Mouse (Mus musculus): Measurements from ENCODE around the gene Eif4ebp2. TPM values are rescaled to one million over a fixed set of nuclear protein-coding genes. Genes with fewer than 3 reads are reported as not detected.
"Not testable (repeated sequence)": the region's sequence is repeated elsewhere in the genome, so short reads cannot be mapped to it uniquely, and the experiment has no call there.

The Eif4ebp2 gene
- polyA plus RNA-seq, 2 experiments from 2014 or later = 21.7 to 34.5 TPM

- ATAC-seq = no peak
Observed at GRCm38 (mm10) chr10:61457182-61457581, 4.7 kb upstream of the Eif4ebp2 start.

- ATAC-seq = not testable (repeated sequence)
Observed at GRCm38 (mm10) chr10:61453171-61453570, 710 bp upstream of the Eif4ebp2 start.

- peak; percentile 9 for ATAC-seq
Observed at GRCm38 (mm10) chr10:61451931-61452617, 387 bp downstream of the Eif4ebp2 start.

GRCm38 (mm10) chr10:61451463-61451930 lies 964 bp downstream of the Eif4ebp2 start:
- ATAC-seq = peak; percentile 74

- ATAC-seq = no peak
Observed at GRCm38 (mm10) chr10:61448834-61449233, 3.6 kb downstream of the Eif4ebp2 start.

GRCm38 (mm10) chr10:61447581-61448353 lies 4.7 kb downstream of the Eif4ebp2 start:
- ATAC-seq = no peak

GRCm38 (mm10) chr10:61445016-61445415 lies 7.4 kb downstream of the Eif4ebp2 start:
- no peak for ATAC-seq

GRCm38 (mm10) chr10:61443876-61444275 lies 8.6 kb downstream of the Eif4ebp2 start:
- ATAC-seq = no peak

GRCm38 (mm10) chr10:61443456-61443855 lies 9.0 kb downstream of the Eif4ebp2 start:
- ATAC-seq = no peak

GRCm38 (mm10) chr10:61440202-61440800 lies 12.2 kb downstream of the Eif4ebp2 start:
- no peak for ATAC-seq

GRCm38 (mm10) chr10:61431375-61431774 lies 21.1 kb downstream of the Eif4ebp2 start:
- ATAC-seq = no peak

GRCm38 (mm10) chr10:61429043-61429442 lies 23.4 kb downstream of the Eif4ebp2 start:
- ATAC-seq = no peak

GRCm38 (mm10) chr10:61428416-61428815 lies 24.0 kb downstream of the Eif4ebp2 start:
- ATAC-seq = no peak

- no peak for ATAC-seq
Observed at GRCm38 (mm10) chr10:61427951-61428350, 24.5 kb downstream of the Eif4ebp2 start.

- ATAC-seq = no peak
Observed at GRCm38 (mm10) chr10:61426251-61426757, 26.2 kb downstream of the Eif4ebp2 start.

- ATAC-seq = no peak
Observed at GRCm38 (mm10) chr10:61425047-61425446, 27.4 kb downstream of the Eif4ebp2 start.

GRCm38 (mm10) chr10:61424500-61424899 lies 28.0 kb downstream of the Eif4ebp2 start:
- no peak for ATAC-seq

- no peak for ATAC-seq
Observed at GRCm38 (mm10) chr10:61423289-61423688, 29.2 kb downstream of the Eif4ebp2 start.

- no peak for ATAC-seq
Observed at GRCm38 (mm10) chr10:61422861-61423260, 29.6 kb downstream of the Eif4ebp2 start.

GRCm38 (mm10) chr10:61420011-61420410 lies 32.5 kb downstream of the Eif4ebp2 start:
- no peak for ATAC-seq

GRCm38 (mm10) chr10:61419146-61419545 lies 33.3 kb downstream of the Eif4ebp2 start:
- ATAC-seq = no peak

GRCm38 (mm10) chr10:61418131-61418900 lies 34.1 kb downstream of the Eif4ebp2 start:
- no peak for ATAC-seq
